Mouse (Mus musculus): ENCODE results near the gene Glrx5.

The Glrx5 gene

DNA sequence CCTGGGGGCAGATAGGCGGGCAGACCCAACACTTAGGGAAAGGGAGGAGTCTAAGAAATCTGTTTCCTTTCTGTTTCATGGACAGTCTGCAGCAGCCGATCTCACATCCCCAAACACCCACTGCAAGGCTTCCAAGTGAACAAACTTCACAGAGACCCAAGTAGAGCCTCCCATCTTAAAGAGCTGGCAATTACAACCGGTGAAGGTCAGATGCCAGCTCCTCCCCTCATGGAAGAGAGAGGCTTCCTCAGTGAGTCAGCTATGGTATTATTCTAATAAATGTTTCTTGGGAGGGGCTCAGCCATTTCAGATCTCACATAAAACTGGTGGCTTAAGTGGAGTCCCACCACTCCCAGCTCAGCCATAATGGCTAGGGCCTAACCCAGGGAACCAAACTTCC lies 28.8 kb upstream of the Glrx5 start:
- DNase-seq (ENCODE audit: low read depth in 2 of 2, low spot score in 2 of 2): no peak

- DNase-seq (ENCODE audit: low read depth in 2 of 2, low spot score in 2 of 2): no peak
These were observed 27.4 kb upstream of the Glrx5 start for GRCm38 (mm10) chr12:105004956-105005714.

- DNase-seq (ENCODE audit: low read depth in 2 of 2, low spot score in 2 of 2): no peak
These were observed 26.8 kb upstream of the Glrx5 start for GRCm38 (mm10) chr12:105005715-105005972.

GRCm38 (mm10) chr12:105008150-105008549 lies 24.3 kb upstream of the Glrx5 start:
- no peak for DNase-seq (ENCODE audit: low read depth in 2 of 2, low spot score in 2 of 2)

DNA sequence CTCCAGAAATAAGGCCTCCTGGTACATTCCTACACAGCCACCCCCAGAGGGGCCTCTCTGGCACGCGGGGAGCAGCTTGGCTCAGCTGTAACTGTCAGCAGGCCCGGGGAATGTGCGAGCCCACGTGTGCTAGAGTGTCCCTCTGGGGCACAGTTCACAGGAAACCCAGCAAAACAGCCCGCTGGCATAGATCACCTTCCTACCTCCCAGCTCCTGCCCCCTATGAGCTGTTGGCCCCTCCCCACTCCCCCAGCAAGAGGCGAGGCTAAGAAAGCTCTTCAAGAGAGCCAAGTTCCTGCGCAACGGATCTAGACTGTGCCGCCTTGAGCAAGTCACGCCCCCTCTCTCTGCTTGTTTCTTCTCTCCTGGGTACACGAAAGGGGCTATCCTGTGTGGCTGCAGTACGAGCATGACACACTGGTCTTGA lies 23.7 kb upstream of the Glrx5 start:
- DNase-seq (ENCODE audit: low read depth in 2 of 2, low spot score in 2 of 2): peak; percentile 71 to 77

GRCm38 (mm10) chr12:105009370-105010212 lies 22.9 kb upstream of the Glrx5 start, which contains the start of gene Syne3:
Gene Syne3 (minus strand): TSS chr12:105009809.
- peak; percentile 46 to 62 for DNase-seq (ENCODE audit: low read depth in 2 of 2, low spot score in 2 of 2)

DNA sequence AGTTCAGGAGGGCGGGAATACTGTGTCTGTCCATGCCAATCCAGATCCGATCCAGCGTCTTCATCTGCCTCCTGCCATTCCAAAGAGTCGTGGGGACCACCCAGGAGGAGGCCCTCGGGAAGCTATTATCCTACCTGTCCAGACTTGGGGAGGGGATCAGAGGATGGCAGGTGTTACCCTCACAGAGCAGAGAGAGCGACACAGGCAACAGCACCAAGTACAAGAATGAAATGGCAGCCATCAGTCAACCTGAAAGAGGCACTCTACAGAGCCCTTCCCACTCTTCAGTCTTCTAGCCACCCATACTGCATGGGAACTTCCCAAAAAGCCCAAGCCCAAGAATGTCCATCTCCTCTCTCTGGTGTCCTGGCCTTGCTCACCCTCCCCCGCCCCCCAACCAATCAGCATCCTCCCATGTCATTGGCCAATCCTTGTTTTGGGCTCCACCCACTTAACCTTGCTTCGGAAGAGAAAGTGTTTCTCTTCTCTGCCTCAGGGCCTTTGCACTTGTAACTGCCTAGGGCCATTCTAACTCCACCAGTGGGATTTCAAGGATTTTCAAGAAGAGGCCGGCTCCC lies 22.2 kb upstream of the Glrx5 start:
- no peak for DNase-seq (ENCODE audit: low read depth in 2 of 2, low spot score in 2 of 2)

GRCm38 (mm10) chr12:105011589-105011988 lies 20.9 kb upstream of the Glrx5 start:
- DNase-seq (ENCODE audit: low read depth in 2 of 2, low spot score in 2 of 2): no peak

DNA sequence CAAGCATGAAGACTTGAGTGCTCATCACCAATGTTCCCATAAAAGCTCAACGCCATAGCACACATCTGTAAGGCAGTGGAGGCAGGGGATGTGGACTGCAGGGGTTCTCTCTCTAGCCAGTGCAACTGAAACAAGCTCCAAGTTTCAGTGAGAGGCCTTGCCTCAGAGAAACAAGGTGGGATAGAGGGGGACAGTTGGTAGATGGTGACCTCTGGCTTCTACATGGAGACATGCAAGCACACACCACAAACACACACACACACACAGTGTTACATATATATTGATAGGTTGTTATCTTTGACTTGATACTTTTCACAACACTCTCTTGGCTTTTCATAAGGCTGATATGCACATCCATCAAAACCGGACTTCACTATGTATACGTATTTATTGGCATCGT lies 20.2 kb upstream of the Glrx5 start:
- DNase-seq (ENCODE audit: low read depth in 2 of 2, low spot score in 2 of 2): no peak

- peak; percentile 66 to 75 for DNase-seq (ENCODE audit: low read depth in 2 of 2, low spot score in 2 of 2)
These were observed 19.4 kb upstream of the Glrx5 start for GRCm38 (mm10) chr12:105013065-105013464.

GRCm38 (mm10) chr12:105016199-105016598 lies 16.3 kb upstream of the Glrx5 start:
- DNase-seq (ENCODE audit: low read depth in 2 of 2, low spot score in 2 of 2): no peak

- DNase-seq (ENCODE audit: low read depth in 2 of 2, low spot score in 2 of 2): no peak
These were observed 15.8 kb upstream of the Glrx5 start for GRCm38 (mm10) chr12:105016639-105017038.

DNA sequence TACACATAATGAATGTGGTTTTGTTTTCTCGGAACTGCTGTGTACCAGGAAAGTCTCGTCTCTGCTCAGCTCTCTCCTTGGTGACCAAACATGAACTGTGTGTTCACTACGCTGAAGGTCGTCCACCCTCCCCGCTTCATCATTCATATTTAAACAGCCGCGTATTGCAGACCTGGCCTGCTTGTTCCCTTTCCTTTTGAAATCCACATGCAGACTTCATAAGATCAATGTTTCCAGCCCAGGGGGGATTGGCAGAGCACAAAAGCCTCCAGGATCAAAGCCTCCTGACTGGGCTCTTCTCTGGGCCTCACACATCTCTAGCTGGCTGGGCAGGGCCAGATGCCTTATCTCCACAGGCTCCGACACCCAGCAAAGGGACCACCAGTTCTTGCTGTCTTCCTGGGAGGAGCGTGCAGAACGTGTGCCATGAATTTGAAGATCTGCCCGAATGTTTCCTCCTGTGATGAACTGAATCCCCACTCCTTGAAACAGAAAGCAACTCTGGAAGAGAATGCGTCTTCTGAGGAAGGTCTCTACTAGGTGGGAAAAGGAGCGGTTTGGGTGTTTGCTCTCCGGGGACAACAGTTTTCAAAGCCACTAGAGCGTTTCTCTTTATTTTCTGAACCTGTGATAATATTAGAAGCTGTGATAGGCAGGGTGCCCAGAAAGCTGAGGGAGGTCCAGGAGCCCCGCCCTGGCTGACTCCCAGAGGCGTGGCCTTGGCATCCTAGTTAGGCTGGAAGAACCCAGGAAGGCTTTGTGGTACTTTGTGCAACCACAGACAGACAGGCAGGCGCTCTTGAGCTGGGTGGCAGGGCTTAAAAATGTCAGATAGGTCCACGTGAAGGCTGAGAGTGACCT lies 12.9 kb upstream of the Glrx5 start:
- DNase-seq (ENCODE audit: low read depth in 2 of 2, low spot score in 2 of 2): no peak

- no peak for DNase-seq (ENCODE audit: low read depth in 2 of 2, low spot score in 2 of 2)
These were observed 10.9 kb upstream of the Glrx5 start for GRCm38 (mm10) chr12:105021441-105022069.

- no peak for DNase-seq (ENCODE audit: low read depth in 2 of 2, low spot score in 2 of 2)
These were observed 10.3 kb upstream of the Glrx5 start for GRCm38 (mm10) chr12:105022141-105022540.

DNA sequence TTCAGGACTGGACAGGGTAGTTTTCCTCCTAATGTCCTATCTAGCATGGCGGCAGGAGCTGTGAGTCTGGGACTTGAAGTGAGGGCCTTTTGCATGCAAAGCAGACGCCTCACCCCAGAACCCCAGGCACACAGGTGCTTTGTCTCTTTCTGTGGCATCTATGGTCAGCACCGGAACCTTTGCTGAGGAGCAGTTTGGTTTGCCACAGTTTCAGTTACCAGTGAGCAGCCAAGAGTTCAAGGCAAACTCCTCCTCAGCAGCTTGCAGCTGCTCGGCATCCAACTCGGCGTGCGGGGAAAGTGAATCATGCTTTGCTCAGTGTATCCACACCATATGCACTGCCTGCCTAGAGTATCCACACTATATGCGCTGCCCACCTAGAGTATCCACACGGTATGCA lies 9.7 kb upstream of the Glrx5 start:
- no peak for DNase-seq (ENCODE audit: low read depth in 2 of 2, low spot score in 2 of 2)

DNA sequence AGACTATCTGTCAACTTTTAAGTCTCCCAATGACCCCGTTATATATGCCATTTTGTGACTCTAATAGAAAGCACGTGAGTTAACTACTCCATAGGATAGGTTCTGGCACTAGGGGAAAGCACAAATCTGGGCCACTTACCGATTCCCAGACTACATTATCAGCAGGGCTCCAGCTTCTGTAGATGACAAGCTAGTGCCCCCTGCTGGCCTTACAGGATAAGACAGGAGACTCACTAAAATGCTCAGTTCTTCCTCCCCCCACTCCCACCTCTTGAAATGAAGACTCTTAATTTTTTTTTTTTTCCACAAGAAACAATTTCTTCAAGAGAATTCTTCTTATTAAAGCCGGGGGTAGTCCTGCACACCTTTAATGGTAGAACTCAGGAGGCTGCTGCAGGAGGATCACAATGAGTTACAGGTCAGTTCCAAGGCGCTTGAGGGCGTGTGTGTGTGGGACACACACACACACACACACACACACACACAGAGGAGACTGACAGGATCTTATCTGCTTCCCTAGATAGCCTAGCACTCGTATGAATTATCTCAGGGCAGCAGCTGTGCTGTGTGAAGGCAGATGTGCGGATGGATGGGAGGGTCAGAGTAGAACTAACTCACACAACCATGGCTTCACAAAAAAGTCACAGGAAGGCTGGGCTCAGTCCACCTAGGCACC lies 7.1 kb upstream of the Glrx5 start:
- peak; percentile 61 to 75 for DNase-seq (ENCODE audit: low read depth in 2 of 2, low spot score in 2 of 2)

GRCm38 (mm10) chr12:105025947-105026586 lies 6.4 kb upstream of the Glrx5 start:
- DNase-seq (ENCODE audit: low read depth in 2 of 2, low spot score in 2 of 2): no peak

- peak; percentile 87 to 91 for DNase-seq (ENCODE audit: low read depth in 2 of 2, low spot score in 2 of 2)
These were observed 5.0 kb upstream of the Glrx5 start for GRCm38 (mm10) chr12:105027323-105027991.
